Mouse (Mus musculus) common myeloid progenitor, adult 5-6 weeks (primary cell): ENCODE measurements around the gene Atp1a2. TPM values are rescaled to one million over a fixed set of nuclear protein-coding genes. Genes with fewer than 3 reads are reported as not detected.

Source experiments
- ATAC-seq: replicated peaks from 2 replicates; pipeline ENCODE4 v1.8.0; 2016; ENCODE audit warnings: low read depth, mild to moderate bottlenecking, moderate TSS enrichment, inconsistent platforms; ENCODE audit not compliant: poor library complexity, severe bottlenecking
- total RNA-seq: library from RNA; stranded (forward); fragments of 200-1000, 187-1606 nt; gene quantifications from 2 replicates; pipeline ENCODE4 v1.2.3, GENCODE M21; 2017

Atp1a2 gene
- total RNA-seq, 1 experiment from 2014 or later = not detected

DNA sequence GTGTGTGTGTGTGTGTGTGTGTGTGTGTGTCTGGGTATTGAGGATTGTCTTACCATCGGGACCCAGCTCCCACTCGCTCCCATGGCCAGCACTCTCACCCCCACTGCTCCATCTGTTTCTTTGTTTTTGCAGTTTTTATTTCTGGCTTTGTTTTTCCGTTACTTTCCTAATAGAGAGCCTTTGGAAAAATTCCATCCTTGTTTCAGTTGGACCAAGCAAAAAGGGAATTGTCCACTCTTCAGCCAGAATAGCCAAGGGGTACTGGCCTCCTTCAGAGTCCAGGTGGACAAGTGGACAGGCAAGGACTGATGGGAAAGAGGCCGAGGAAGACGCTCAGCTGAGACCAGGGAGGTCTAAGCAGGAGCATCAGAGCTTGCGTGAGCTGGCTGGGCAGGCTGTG is 9.0 kb upstream of the Atp1a2 start:
- ATAC-seq = no peak

DNA sequence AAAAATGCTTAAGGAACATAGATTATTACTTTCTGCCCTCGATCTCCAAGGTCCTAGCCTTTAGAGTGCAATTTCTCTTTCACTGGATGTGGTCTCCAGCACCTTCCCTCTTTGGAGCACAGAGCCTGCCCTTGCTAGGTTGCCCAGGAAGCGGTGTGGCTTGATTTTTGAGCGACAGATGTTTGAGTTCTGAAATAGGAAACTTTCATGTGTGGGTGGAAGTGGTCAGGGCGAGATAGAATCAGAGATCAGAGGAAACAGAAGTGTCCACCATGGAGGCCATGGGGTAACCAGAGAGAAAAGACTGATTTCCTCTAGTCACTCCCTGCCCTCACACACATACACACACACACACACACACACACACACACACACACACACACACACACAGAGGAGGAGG is 8.3 kb upstream of the Atp1a2 start:
- peak; percentile 56 for ATAC-seq

DNA sequence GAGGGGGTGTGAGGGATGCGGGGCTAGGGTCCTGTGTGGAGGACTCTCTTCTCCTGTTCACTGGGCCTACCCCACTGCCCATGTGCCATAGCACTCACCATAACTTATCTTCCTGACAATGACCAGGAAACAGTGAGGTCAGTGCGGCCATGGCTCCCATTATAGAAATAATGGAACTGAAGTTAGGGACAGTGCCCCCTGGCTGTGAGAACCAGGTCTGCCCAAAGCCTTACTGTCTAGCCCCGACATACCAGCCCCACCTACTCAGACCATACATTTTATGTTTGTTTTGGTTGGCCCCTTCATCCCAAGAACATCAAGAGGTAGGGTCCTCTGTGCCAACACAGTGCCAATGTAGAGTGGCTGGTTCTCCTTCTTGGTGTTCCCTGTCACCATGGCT is 7.8 kb upstream of the Atp1a2 start:
- ATAC-seq = no peak

DNA sequence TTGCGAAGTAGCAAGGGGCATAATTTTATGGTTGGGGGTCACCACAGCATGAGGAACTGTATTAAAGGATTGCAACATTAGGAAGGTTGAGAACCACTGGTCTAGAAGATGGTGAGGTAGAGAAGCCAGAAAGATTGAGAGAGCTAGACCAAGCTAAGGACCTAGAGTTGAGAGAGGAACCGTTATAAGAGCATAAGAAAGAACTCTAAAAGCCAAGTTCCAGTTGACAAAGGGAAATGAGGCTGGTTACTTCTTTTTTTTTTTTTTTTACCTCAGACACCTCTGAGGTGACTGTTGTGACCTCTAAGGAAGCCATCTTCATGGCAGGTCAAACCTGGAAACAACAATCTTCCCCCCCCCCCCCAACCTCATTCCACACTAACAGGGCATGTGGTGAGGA is 7.3 kb upstream of the Atp1a2 start:
- no peak for ATAC-seq

DNA sequence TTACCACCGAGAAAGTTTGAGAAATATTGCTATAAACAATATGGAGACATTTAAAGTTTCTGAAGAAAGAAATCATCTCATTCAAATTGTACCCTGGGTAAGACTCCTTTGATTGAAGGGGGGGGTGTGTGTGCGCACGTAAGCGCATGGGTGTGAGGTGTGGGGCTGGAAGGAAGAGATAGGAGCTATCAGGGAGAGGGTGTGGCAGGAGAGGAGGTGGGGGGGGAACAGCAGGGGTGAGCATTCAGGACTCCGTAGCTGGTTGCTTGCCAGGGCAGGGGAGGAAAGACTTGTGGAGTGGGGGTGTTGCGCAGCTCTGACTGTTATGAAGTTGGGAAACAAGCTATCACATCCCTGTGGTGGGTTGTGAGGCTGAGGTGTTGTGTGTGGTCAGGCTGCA is 6.6 kb upstream of the Atp1a2 start:
- peak; percentile 57 for ATAC-seq

DNA sequence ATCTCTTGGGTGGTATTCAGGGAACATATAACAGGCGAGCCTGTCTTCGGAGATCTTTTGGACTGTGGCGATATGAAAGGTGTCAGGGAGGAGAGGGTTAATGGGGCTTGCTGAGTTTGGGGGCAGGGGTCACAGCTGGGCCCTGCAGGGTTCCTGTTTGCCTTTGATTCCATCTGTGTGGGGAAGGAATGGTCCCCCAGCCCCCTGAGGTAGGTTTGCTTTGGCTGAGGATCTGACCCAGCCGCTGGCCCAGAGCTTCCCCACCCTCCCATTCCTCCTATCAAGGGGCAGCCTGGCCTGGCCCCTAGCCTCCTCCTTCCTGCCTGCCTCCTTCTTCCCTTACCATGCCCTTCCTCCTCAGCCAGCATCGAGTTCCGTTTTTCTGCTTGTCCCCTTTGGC is 5.0 kb upstream of the Atp1a2 start:
- ATAC-seq = 0 out of 2 replicates have a peak, but pooled peaks have one; percentile 7

DNA sequence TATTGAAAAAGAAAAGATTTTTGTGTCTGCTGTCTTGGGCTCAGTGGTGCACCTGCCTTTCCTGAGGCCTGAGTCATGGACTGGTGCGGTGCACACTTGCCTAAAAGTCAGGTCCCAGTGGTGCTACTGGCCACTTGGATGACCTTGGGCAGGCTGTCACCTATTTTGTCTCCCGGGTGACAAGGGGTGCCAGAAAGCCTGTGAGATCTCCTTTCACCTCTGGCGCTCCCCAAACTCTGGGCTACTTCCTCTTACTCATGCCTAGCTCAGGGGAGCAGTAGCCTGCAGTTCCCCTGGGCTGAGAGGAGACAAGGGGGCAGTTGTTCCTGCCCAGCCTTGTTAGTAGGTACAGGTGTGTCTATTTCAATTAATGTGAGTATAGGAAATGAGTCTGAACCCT is 4.4 kb upstream of the Atp1a2 start:
- ATAC-seq = no peak

DNA sequence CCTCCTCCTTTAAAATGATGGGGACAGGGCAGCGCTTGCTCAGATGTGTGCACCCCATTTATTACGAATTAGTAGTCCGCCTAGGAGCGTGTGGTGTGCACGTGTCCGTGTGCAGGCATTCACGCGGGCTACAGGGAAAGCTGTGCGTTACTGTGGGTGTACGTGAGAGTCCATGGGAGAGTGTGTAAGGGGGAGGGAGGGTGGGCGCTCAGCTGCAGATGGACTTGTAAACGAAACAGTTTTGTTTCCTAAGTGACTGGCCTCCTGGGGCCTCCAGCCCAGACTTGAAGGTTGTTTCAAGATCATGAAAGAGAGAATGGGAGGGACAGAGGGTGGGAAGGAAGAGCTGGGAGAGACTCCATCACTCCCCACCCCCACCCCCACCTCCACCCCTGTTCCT is 3.3 kb upstream of the Atp1a2 start:
- ATAC-seq = no peak

DNA sequence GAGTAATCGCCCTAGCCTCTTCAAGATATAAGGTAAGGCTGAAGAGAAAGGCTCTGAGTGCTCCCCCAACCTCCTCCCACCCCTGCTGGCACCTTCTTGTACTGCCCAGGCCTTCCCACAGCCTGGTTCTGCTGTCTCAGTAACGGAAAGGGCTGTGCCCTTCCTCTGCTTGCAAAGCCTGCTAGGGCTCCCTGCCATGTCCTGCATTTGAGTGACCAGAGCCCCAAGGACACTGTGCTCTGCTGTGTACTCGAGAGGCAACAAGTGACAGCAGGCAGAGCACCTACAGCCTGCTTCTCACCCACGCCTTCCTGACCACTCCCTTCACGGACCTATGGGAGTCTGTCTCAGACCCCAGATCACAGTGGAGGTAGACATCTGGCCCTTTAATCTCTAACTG is 2.4 kb upstream of the Atp1a2 start:
- no peak for ATAC-seq

DNA sequence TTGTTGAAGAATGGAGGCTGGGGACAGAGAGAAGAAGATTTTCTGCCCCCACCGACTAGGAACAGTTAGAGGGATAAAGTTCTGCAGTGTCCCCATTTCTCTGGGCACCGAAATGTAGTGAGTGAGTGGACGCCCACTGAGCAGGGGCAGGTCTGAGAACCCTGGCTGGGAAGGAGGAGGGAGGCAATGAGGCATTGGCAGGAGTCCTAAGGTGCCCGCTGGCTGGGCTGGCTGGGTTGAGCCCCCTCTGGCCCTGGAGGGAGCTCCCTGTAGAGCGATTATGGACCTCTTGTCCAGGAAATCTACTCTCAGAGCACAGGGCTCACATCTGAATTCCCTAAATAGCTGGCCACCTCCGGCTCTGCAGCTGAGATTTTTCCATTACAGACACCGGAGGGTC is 1.7 kb upstream of the Atp1a2 start:
- ATAC-seq = no peak

DNA sequence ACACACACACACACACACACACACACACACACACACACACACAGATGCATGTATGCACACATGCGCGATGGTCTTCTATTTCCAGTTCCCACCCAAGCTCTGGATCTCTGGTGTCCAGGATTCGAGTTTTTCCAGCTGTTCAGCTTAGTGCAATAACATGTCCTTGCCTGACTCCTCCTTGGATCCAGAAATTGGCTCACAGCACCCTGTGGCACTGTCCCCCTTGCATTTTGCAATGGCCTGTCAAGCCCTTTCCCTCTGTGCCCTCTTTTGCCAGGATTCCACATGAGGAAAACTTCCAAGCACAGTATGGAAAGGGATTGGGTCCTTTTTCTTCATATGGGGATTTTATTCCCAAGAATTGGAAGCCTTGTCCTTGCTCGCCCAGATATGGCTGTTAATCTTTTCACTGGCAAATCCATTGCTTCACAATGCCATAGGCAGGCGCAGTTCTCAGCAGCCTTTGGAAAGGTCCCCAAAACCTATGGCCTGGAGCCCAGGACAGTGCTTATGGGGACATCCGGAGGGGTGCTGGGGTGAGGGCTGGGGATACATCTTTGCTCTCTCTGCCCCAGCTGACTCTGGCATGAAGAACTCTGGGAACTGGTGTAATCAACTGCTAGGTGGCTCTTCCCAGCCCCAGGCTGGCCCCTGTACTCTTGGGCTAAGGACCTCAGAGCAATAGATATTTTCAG is 901 bp downstream of the Atp1a2 start:
- no peak for ATAC-seq

DNA sequence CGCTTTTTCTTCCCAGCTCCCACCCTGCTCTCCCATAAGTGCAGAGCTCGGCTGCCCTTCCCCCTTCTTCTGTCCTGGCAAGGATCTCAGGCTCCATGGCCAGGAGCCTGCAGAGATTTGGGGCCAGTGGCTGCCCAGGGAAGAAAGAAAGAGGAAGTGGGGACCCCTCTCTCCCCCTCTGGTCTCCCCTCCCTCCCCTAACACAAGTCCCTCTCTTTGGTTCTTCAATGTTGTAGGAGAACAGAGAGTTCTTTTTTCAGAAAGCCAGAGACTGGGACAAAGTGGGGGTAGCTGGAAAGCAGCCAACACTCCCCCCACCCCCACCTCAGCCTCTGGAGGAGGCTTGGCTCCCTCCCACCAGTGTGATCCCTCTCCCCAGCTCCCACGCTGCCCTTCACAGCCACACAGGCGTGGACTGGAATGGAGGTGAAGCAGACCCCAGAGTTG is 2.1 kb downstream of the Atp1a2 start:
- ATAC-seq = peak; percentile 50; the same call in 1 of the 2 replicates

DNA sequence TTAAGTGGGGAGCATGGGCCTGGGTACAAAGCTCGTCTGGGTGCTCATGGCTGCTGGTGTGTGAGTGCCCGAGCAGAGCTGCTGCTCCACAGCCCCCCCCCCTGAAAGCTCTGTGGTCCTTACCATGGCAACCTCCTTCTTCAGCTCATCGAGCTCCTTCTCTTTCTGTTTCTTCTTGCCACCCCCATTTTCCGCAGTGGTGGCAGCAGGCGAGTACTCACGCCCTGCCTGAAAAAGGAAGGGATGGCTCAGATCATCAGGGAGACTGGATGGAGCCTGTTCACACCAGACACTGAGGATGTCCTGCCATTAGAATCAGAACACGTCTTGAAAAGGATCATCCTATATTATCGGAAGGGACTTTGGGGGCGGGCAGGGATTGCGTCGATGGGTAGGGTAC is 4.4 kb downstream of the Atp1a2 start:
- ATAC-seq = no peak

DNA sequence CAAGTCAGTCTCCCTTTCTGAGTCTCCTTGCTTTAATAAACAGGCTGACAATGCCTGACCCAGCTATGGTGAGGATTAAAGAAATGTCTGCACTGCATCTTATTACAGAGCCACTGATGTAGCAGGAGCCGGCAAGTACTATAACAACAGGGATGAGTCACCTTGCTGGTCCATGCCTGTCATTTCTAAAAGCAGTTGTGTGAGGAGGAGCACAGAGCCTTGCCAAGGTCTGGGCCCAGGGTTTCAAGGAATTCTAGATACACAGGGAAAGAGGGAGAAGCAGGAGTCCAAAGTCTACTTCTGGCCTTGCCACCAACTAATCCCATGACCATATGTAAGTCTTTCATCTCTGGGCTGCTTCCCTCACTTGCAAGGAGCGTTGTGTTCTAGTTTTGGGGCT is 5.0 kb downstream of the Atp1a2 start:
- no peak for ATAC-seq

DNA sequence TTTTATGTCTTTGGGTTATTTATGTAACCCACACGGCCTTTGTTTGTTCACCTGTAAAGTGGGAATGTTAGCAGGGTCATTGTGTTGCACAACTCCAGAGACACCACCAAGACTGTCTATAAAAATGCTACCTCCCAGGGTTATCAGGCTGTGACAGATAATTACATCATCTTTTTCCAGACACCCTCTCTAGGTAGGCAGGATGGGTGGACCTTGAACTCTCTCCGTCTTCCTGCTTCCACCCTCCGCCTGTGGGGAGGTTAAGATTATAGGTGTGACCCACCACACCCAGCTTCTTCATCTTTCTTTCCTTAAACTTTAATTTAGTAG is 8.3 kb downstream of the Atp1a2 start:
- no peak for ATAC-seq

DNA sequence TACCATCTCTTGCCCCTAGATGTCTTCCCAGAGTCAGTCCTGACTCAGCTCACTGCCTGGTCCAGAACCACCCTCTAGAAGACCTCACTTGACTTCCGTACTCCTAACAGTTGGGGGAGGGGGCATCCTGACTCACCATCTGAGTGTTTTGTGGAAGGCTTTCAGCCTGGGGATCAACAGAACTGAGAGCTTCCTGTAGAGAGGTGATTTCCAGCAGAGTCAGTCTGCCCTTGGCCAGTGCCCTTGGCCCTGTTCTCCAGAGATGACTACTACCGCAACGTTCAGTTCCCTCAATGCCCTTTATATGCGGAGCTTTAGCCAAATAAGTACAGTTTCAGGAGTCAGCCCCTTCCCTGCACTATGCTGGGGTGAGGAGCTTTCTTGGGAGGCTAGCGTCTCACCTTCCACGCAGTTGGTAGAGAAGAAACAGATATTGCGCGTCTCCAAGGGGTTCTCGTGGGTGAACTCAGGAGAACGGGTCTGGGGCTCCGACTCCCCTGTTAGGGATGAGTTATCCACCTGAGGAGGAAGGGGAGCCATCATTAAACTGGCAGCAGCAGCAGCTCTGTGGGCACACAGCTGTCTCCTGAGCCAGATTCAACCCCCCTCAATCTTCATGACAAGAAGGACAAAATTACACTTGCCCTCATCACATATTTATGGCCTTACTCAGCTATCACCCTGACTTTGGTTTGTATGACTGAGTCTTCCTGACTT is 8.8 kb downstream of the Atp1a2 start:
- ATAC-seq = no peak

DNA sequence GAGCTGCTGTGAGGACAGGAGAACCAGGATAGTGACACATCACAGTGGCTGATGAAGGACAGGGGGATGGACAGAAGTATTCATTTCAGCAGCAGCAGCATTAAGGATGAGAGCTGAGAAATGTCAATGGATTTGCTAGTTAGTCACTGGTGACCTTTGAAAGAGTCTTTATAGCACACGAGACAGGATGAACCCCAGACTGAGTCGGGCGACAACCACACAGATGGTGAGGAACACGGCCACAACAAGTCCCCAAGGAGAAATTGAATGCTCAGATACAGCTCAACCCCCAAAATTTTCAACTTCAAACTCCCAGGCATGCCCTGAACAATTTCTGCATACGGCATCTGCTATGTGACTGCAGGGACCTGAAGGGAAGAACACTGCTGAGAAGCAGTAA is 11.1 kb downstream of the Atp1a2 start:
- no peak for ATAC-seq

DNA sequence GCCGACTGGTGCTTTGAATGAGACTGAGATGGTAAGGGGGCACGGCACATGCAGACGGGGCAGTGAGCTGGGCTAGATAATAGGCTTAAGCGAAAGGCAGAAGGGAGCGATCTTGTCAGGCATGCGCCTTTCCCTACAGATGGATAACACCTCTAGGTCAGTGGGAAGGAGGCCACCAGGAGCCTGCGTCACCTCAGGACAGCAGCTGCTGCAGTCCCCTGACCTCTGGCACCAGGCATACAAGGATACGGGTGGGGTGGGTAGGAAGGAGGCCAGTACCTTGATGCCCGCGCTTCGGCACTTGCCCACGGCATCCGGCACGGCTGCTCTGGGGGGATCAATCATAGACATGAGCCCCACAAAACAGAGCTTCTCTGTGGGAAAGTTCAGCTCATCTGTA is 13.6 kb downstream of the Atp1a2 start:
- ATAC-seq = no peak

DNA sequence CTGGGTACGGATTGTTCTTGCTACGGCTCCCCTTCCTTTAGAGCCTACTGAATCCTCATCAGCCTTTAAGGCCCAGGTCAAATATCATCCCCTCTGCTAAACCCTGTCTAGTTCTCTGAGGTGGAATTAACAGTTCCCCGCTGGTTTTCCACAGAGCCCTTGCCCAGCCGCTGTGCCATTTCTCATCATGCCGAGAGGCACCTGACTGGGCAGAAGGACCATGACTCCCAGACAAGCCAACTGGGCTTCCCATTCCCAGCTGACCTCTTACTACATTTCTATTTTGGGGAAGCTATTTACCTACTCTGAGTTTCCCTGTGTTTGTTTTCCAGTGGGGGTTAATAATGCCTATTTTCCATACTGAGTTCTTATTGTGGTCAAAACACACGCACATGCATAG is 14.8 kb downstream of the Atp1a2 start:
- no peak for ATAC-seq

DNA sequence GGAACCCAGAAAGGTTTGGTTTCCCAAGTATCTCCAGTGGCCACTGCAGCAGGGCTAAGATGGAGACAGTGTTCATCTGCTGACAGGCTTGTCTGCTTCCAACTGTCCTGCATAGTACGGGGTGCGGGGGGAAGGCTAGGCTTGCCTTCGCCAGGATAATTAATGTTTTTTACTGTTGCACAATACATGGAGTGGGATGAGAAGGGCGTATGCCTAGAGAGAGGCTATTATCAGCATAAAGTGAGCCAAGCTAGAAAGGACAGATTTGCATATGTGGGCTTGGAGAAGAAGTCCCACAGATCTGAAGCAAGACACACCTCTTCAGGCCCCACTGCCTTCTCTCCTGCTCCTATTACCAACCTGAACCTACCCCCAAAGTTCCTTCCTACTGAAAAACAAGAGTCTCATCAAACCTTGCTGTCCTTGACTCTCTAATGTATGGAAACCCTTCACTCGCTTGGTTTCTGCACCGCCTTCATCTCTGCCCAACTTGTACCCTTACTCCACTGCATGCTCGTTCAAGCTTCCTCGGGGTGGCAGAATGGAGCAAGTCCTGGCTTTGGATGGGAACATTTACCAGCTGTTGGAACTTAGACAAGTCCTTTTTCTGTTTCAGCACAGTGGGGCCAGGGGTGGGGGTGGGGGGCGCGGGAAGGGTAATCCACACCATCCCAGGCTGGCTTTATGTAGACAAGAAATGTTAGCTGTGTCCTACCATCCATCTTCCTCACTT is 16.2 kb downstream of the Atp1a2 start:
- ATAC-seq = no peak

DNA sequence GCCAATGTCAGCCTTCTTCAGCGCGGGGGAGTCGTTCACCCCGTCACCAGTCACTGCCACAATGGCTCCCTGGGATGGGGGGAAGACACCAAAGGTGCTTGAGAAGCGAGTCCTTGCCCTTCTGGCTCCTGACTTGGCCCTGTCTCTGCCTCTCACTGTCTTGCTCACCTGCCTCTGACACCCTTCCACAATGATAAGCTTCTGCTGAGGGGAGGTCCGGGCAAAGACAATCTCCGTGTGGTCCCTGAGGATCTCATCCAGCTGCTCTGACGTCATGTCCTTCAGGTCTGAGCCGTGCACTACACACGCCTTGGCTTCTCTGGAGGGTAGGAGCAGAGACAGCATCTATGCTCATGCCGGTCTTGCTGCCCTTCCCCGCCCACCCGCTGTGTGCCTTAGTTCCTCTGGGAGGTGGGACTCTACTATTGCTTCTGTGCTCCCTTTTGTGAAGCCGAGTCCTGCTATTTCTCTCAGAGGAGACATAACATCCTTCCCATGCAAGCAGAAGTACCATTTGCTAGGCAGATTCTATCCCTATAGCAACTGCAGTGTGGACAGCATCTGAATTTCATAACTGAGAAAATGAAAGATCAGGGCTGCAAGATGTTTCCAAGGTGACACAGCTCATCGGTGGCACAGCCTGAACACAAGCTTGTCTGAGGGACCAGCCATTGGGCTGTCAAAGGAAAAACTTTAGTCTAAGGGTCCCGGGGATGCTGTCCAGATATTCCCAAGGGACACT is 17.9 kb downstream of the Atp1a2 start:
- no peak for ATAC-seq
